Mouse (Mus musculus): ENCODE results near the gene Lsamp.
A peak's percentile ranks its signal among the peaks of the same experiment; 100 is the strongest.

Gene Lsamp

GRCm38 (mm10) chr16:42016791-42017643 lies 2032.9 kb downstream of the Lsamp start:
- DNase-seq (ENCODE audit: low read depth, low spot score) = peak; percentile 98

- no peak for DNase-seq (ENCODE audit: low read depth, low spot score)
These were observed 2038.4 kb downstream of the Lsamp start for GRCm38 (mm10) chr16:42022566-42022965.

DNA sequence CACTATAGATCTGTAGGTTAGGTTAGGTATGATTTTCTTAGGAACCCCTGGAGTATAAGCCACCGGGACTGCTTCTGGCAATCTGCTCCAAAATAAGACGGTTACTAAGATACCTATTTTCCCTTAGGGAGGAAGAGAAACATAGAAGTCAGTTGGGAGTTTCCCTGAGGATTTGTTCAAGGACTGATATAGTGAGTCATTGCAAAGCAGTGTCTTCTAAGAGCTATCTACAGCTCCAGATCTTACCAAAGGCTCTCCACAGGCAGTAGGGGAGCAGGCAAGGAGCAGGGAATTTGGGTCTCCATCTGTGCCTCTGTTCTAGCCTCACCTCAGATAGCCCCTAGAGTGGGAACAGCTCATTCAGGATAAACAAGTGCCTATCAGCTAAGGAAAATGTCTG lies 2047.9 kb downstream of the Lsamp start:
- DNase-seq (ENCODE audit: low read depth, low spot score) = peak; percentile 61

- peak; percentile 60 for DNase-seq (ENCODE audit: low read depth, low spot score)
These were observed 2049.3 kb downstream of the Lsamp start for GRCm38 (mm10) chr16:42033449-42033848.

GRCm38 (mm10) chr16:42048138-42048537 lies 2064.0 kb downstream of the Lsamp start:
- peak; percentile 64 for DNase-seq (ENCODE audit: low read depth, low spot score)

DNA sequence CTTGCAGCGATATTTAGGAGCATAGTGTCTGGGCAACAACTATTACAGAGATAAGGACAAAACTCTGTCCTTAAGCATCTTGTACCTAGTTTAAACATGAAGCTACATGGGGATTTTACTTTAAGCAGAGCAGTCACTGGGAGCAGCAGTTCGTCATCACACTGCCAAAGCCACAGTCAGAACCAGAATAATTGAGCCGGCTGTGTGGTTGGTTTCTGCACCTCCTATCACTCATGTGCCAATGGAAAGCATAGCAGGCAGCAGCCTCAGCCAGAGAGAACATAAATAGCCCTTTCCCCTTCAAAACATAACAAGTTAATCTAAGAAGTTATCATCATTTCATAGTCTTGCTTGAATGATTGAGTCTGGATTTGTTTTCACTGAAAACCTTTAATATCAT lies 2075.8 kb downstream of the Lsamp start:
- DNase-seq (ENCODE audit: low read depth, low spot score) = peak; percentile 74

DNA sequence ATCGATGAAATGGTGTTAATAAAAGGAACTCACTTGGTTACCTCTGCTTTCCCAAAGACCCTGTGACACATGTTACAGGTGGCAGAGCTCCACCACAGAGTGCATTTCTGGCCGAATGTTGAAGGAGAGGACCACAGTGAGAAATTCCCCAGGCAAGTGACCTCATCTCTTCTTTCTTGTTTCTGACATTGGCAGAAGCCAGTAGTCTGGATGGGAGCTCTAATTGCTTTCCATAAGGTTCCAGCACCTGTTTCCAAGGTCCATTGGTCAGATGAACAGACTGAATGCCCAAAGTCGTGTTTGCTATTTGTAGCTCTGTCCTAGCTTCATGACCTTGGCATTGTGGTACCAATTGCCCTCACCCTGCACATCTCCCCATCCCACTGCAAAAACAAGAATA lies 2090.2 kb downstream of the Lsamp start:
- peak; percentile 88 for DNase-seq (ENCODE audit: low read depth, low spot score)

DNA sequence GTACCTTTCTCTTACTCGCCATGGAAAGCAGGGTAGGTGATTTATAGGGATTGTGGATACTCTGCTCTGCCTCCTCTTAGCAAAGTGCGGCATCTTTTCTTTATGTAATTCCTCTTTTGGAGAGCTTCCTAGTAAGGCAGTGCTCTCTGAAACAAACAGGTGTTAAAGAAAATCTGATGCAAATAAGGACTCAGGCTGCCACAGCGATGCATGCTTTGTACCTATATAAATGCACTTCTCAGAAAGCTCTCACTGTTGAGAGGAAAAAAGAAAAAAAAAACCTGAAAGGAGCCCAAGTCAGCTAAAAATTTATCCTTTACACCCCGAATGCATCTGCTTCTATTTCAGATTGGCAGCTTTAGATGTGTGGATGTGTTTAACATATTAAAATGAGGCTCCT lies 2095.4 kb downstream of the Lsamp start:
- DNase-seq (ENCODE audit: low read depth, low spot score) = peak; percentile 79

DNA sequence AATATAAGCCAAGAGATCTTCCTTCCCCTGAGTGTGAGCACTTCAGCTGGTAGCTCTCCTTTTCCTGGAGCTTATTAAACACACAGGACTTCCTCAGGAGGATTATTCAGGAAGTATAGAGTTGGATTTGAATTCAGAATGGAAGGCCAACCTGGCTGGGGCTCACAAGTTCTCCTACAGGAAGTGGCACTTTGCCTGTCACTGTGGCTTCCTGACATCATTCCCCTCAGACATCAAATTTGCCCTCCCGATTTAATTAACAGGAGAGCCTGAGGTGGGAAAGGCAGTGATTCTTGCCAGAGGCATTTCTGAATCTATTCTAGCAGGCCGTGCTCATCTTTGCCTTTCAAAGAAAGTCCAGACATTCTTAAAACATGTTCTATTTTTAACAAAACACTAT lies 2097.4 kb downstream of the Lsamp start:
- DNase-seq (ENCODE audit: low read depth, low spot score) = peak; percentile 67

GRCm38 (mm10) chr16:42097510-42097909 lies 2113.3 kb downstream of the Lsamp start:
- DNase-seq (ENCODE audit: low read depth, low spot score) = peak; percentile 68

GRCm38 (mm10) chr16:42102186-42102585 lies 2118.0 kb downstream of the Lsamp start:
- peak; percentile 36 for DNase-seq (ENCODE audit: low read depth, low spot score)

- DNase-seq (ENCODE audit: low read depth, low spot score) = peak; percentile 81
These were observed 2118.5 kb downstream of the Lsamp start for GRCm38 (mm10) chr16:42102635-42103034.

DNA sequence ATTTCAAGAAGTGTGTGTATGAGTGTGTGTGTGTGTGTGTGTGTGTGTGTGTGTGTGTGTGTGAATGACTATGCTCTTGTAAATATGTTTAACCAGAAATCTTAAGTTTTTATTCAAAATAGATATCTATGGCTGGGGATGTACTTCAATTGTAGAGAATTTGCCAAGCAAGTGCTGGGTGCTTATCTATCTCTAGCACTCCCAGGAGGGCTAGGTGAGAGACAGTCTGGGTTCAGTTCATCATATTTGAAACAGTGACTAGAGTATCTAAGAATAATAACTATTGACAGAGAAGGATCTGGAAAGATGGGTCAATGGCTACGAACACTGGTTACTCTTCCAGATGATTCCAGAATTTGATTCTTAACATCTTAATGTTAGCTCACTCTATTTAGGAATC lies 2128.1 kb downstream of the Lsamp start:
- DNase-seq (ENCODE audit: low read depth, low spot score) = no peak

GRCm38 (mm10) chr16:42113246-42113645 lies 2129.1 kb downstream of the Lsamp start:
- no peak for DNase-seq (ENCODE audit: low read depth, low spot score)

GRCm38 (mm10) chr16:42121788-42122187 lies 2137.6 kb downstream of the Lsamp start:
- DNase-seq (ENCODE audit: low read depth, low spot score) = peak; percentile 72

DNA sequence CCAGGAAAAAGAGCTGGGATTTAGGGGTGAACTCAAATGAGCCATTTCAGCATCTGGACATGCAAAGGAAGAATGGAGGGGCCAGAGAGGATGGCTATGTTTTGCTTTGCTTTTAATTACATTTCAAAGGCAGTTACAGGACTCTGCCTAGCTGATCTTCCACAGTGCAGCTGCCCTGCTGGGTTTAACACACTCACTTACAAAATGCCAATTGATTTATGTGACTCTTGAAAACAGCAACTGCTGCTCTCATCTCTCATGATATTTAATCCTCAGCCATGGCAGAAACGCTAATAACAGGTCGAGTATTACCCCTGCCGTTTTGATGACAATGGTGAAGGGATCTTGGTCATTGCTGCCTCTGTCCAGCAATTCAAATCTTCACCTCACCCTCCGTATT lies 2139.7 kb downstream of the Lsamp start:
- no peak for DNase-seq (ENCODE audit: low read depth, low spot score)

DNA sequence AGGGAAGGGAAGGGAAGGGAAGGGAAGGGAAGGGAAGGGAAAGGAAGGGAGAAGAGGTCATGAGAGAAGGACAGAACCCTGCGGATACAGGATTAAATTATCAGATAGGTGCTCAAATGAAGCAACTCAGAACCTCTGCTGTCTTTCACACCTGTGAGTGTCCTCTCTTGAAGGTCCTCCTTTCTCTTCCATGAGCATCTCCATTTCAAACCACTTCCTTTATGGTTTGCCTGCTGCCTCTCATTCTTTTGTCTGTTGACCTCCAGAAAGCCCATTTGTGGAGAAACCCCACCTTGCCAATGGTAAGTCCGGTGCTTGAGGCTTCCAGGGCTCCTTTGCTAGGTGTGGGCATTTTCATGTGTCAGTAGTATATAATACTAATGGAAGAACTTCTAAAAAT lies 2141.9 kb downstream of the Lsamp start:
- no peak for DNase-seq (ENCODE audit: low read depth, low spot score)

- DNase-seq (ENCODE audit: low read depth, low spot score) = no peak
These were observed 2163.0 kb downstream of the Lsamp start for GRCm38 (mm10) chr16:42147164-42147563.

- no peak for DNase-seq (ENCODE audit: low read depth, low spot score)
These were observed 2165.2 kb downstream of the Lsamp start for GRCm38 (mm10) chr16:42149216-42149942.

- peak; percentile 27 for DNase-seq (ENCODE audit: low read depth, low spot score)
These were observed 2168.5 kb downstream of the Lsamp start for GRCm38 (mm10) chr16:42152640-42153039.

DNA sequence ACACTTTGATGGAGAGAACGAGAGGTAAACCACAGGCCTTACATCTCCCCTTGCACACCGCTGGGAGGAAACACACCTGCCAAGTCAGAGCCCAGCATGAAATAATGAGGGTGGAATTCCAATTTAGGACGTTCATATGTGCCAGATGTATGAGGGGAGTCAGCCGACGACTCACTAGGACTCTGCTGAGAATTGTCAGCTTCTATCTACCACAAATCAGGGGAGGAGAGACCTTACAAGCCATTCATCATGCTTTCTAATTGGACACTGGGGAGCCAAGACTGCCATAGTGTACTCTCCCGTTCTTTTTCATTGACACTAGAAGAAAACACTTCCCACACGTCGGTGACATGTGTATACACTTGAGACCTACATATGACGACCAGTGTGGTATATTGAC lies 2173.7 kb downstream of the Lsamp start:
- no peak for DNase-seq (ENCODE audit: low read depth, low spot score)

DNA sequence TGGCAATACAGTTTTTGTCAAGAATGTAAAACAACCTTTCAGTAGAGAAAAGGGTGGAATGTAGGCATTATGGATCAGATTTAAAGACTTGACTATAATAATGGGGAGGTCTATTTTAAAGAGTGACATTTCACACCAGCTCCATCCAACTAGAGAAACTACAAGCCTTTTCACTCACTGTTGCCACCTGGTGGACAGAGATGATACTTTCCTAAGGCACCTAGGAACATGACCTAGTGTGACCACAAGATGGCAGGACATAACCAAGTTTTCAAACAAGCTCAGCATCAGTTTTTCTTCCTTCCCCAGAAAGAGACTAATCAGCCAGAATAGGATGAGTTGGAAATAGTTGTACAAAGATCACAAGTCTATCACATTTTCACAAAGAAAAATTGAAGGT lies 2180.8 kb downstream of the Lsamp start:
- DNase-seq (ENCODE audit: low read depth, low spot score) = peak; percentile 95

DNA sequence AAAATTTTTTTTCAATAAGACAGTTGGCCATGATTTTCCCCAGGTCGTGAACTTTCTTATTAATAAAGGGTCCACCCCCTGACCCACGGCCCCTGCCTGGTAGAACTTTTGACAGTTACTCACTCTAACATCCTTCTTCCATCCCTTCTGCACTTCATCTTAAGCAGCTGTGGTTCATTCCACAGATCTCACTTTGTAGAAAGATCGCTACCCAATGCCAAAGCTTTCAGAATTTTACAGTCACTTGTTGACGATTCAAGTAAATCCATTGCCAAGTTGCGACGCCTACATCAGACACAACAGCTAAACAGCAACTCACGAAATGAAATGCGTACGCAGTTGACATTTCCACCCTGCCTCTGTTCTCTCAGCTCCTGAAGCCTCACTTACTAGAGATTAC lies 2184.1 kb downstream of the Lsamp start:
- no peak for DNase-seq (ENCODE audit: low read depth, low spot score)

All from brain, adult 2 months (tissue).